Mouse (Mus musculus): ENCODE data around the gene Olfr1414. TPM values are rescaled to one million over a fixed set of nuclear protein-coding genes. Genes with fewer than 3 reads are reported as not detected.
A peak's percentile ranks its signal among the peaks of the same experiment; 100 is the strongest.
"Not testable (repeated sequence)": the region's sequence is repeated elsewhere in the genome, so short reads cannot be mapped to it uniquely, and the experiment has no call there.

Gene Olfr1414
- not detected for total RNA-seq (2021)
- long read RNA-seq, experiment 1, result 0 reads
- long read RNA-seq, experiment 2, result 0 reads

GRCm38 (mm10) chr1:92518561-92518960, at the start of gene Olfr1414:
Olfr1414 (minus strand) TSS chr1:92518661.
- DNase-seq (ENCODE audit: low spot score), result no peak

GRCm38 (mm10) chr1:92545929-92546328, 27.5 kb upstream of the Olfr1414 start:
- DNase-seq (ENCODE audit: low spot score), result no peak

GRCm38 (mm10) chr1:92539071-92539470, 20.6 kb upstream of the Olfr1414 start:
- DNase-seq (ENCODE audit: low spot score), result no peak

GRCm38 (mm10) chr1:92536972-92537371, 18.5 kb upstream of the Olfr1414 start:
- no peak for DNase-seq (ENCODE audit: low spot score)

- DNase-seq (ENCODE audit: low spot score), result no peak
These were observed 5.3 kb upstream of the Olfr1414 start for GRCm38 (mm10) chr1:92523764-92524163.

- DNase-seq (ENCODE audit: low spot score), result no peak
These were observed 2.9 kb upstream of the Olfr1414 start for GRCm38 (mm10) chr1:92521376-92521775.

GRCm38 (mm10) chr1:92519046-92519445, 585 bp upstream of the Olfr1414 start:
- DNase-seq (ENCODE audit: low spot score), result no peak

- DNase-seq (ENCODE audit: low spot score), result no peak
These were observed 3.1 kb downstream of the Olfr1414 start for GRCm38 (mm10) chr1:92515390-92515789.

GRCm38 (mm10) chr1:92511646-92512045, 6.8 kb downstream of the Olfr1414 start:
- DNase-seq (ENCODE audit: low spot score), result not testable (repeated sequence)

GRCm38 (mm10) chr1:92496001-92496400, 22.5 kb downstream of the Olfr1414 start, which contains the start of gene Olfr1415:
Olfr1415 (minus strand) TSS chr1:92496101.
- DNase-seq (ENCODE audit: low spot score), result no peak

GRCm38 (mm10) chr1:92485013-92485412, 33.4 kb downstream of the Olfr1414 start, which contains the start of gene Olfr1416:
Olfr1416 (minus strand) TSS chr1:92485113.
- DNase-seq (ENCODE audit: low spot score), result no peak

- DNase-seq (ENCODE audit: low spot score), result no peak
These were observed 44.3 kb downstream of the Olfr1414 start for GRCm38 (mm10) chr1:92474066-92474578.

- peak; percentile 94 for DNase-seq (ENCODE audit: low spot score)
These were observed 45.1 kb downstream of the Olfr1414 start, which contains the start of gene Ndufa10 for GRCm38 (mm10) chr1:92473165-92474041. Ndufa10 (minus strand) TSS chr1:92473860.

GRCm38 (mm10) chr1:92468891-92469290, 49.6 kb downstream of the Olfr1414 start:
- DNase-seq (ENCODE audit: low spot score), result no peak

GRCm38 (mm10) chr1:92458416-92458815, 60.0 kb downstream of the Olfr1414 start:
- DNase-seq (ENCODE audit: low spot score), result no peak

GRCm38 (mm10) chr1:92457758-92458157, 60.7 kb downstream of the Olfr1414 start:
- DNase-seq (ENCODE audit: low spot score), result no peak

Small RNAs within 50 kb of the gene (microRNA-seq; reads per million reads assigned to microRNA genes)
- 2.4 reads per million for gene Mir6900

Other genes with a start within 250 kb of the Olfr1414 start
- gene Ndufa10, start 44.8 kb downstream of the Olfr1414 start, total RNA-seq (2021), result 100 to 1,000 TPM; 449 to 455 TPM
- not detected for gene Olfr1416, start 33.5 kb downstream of the Olfr1414 start, total RNA-seq (2021)
- gene Olfr1415, start 22.6 kb downstream of the Olfr1414 start, total RNA-seq (2021), result not detected
- not detected for gene Olfr1413, start 52.7 kb upstream of the Olfr1414 start, total RNA-seq (2021)
- not detected for gene Olfr1412, start 67.1 kb upstream of the Olfr1414 start, total RNA-seq (2021)
- gene Olfr1411, start 75.8 kb upstream of the Olfr1414 start, total RNA-seq (2021), result not detected
- gene Olfr1410, start 87.1 kb upstream of the Olfr1414 start, total RNA-seq (2021), result not detected
- not detected for gene Olfr12, start 99.1 kb upstream of the Olfr1414 start, total RNA-seq (2021)
- 100 to 1,000 TPM; 186 to 194 TPM for gene Cops9, start 123.3 kb upstream of the Olfr1414 start, total RNA-seq (2021)
- gene Otos, start 130.2 kb upstream of the Olfr1414 start, total RNA-seq (2021), result not detected

All from gastrocnemius, adult 18-20 months (tissue).